Mouse (Mus musculus) myocyte (in vitro differentiated cells): ENCODE measurements at regions not wholly inside any gene's neighbourhood (a gene's known extent, or its start where the extent isn't known, plus 50 kb on each side); places are given as distances from the start of the nearest gene placed in this dataset.
A peak's percentile ranks its signal among the peaks of the same experiment; 100 is the strongest.

ENCODE experiments used
- H3K27me3 ChIP-seq: one replicate; pipeline ENCODE4 v1.6.1; 2011; ENCODE audit not compliant: control insufficient read depth, insufficient read depth, insufficient read length
- H3K36me3 ChIP-seq: one replicate; pipeline ENCODE4 v1.6.1; 2011; ENCODE audit not compliant: control insufficient read depth, insufficient read depth
- H3K4me2 ChIP-seq: one replicate; pipeline ENCODE4 v1.6.1; 2011; ENCODE audit warnings: low read depth, control low read depth
- H3K4me3 ChIP-seq: one replicate; pipeline ENCODE4 v1.5.1; 2011; ENCODE audit warnings: mild to moderate bottlenecking, control low read depth, moderate library complexity
- H3K79me2 ChIP-seq: one replicate; pipeline ENCODE4 v1.6.1; 2011; ENCODE audit not compliant: control insufficient read depth, insufficient read depth
- H3ac ChIP-seq: one replicate; pipeline ENCODE4 v1.6.1; 2011; ENCODE audit not compliant: control insufficient read depth, insufficient read length
- CEBPB ChIP-seq: IDR thresholded peaks from 2 replicates; pipeline ENCODE4 v1.6.1; 2011; ENCODE audit warnings: mild to moderate bottlenecking, moderate library complexity; ENCODE audit not compliant: poor library complexity, insufficient read depth, severe bottlenecking
- E2F4 ChIP-seq: IDR thresholded peaks from one replicate; pipeline ENCODE4 v1.6.1; 2011; ENCODE audit warnings: mild to moderate bottlenecking, control low read depth, moderate library complexity; ENCODE audit not compliant: insufficient read depth
- MAX ChIP-seq: IDR thresholded peaks from one replicate; pipeline ENCODE4 v1.6.1; 2011; ENCODE audit warnings: low read depth, mild to moderate bottlenecking, control low read depth
- MYOD1 ChIP-seq, 3 experiments: IDR thresholded peaks; one replicate each; pipeline ENCODE4 v1.6.1; 2011; ENCODE audit warnings: control low read depth in 2 of 3, low read depth in 2 of 3, mild to moderate bottlenecking in 2 of 3, moderate library complexity in 1 of 3; ENCODE audit not compliant: insufficient read length in 2 of 3, control insufficient read depth in 1 of 3
- MYOG ChIP-seq, 3 experiments: IDR thresholded peaks; one replicate each; pipeline ENCODE4 v1.6.1; 2011; ENCODE audit warnings: control low read depth in 2 of 3, low read depth in 2 of 3, mild to moderate bottlenecking in 2 of 3; ENCODE audit not compliant: insufficient read length in 2 of 3, control insufficient read depth in 1 of 3, insufficient read depth in 1 of 3
- POLR2A ChIP-seq: IDR thresholded peaks from one replicate; pipeline ENCODE4 v1.6.1; 2011; ENCODE audit warnings: low read depth, mild to moderate bottlenecking, control low read depth, moderate library complexity; ENCODE audit not compliant: insufficient read length
- POLR2AphosphoS2 ChIP-seq: IDR thresholded peaks from one replicate; pipeline ENCODE4 v1.6.1; 2011; ENCODE audit warnings: low read depth, control low read depth; ENCODE audit not compliant: insufficient read length
- REST ChIP-seq: IDR thresholded peaks from one replicate; pipeline ENCODE4 v1.6.1; 2011; ENCODE audit warnings: mild to moderate bottlenecking, control low read depth, moderate library complexity; ENCODE audit not compliant: insufficient read depth, insufficient read length
- SRF ChIP-seq: IDR thresholded peaks from one replicate; pipeline ENCODE4 v1.6.1; 2011; ENCODE audit warnings: low read depth; ENCODE audit not compliant: control insufficient read depth, insufficient read length
- TCF12 ChIP-seq: IDR thresholded peaks from one replicate; pipeline ENCODE4 v1.6.1; 2011; ENCODE audit warnings: mild to moderate bottlenecking, control low read depth; ENCODE audit not compliant: poor library complexity, insufficient read depth, severe bottlenecking
- TCF3 ChIP-seq: IDR thresholded peaks from one replicate; pipeline ENCODE4 v1.6.1; 2011; ENCODE audit warnings: low read depth, control low read depth; ENCODE audit not compliant: insufficient read length
- USF1 ChIP-seq: IDR thresholded peaks from one replicate; pipeline ENCODE4 v1.6.1; 2011; ENCODE audit warnings: low read depth, mild to moderate bottlenecking, control low read depth, moderate library complexity

GRCm38 (mm10) chr5:97641646-97642045 lies 184.8 kb upstream of the Gk2 start:
- Histone ChIP-seq H3K27me3 (no peaks in the 10 kb centered on the region), H3K4me2 (no peak overlapping the region), H3K36me3 (no peaks in the 10 kb centered on the region), H3K79me2 (no peaks in the 10 kb centered on the region), H3K4me3 (no peak overlapping the region), H3ac (no peak overlapping the region)
- no peak for TF ChIP-seq E2F4
- TF ChIP-seq SRF = no peak
- no peak for TF ChIP-seq MAX
- TF ChIP-seq REST = no peak
- no peak for TF ChIP-seq TCF12
- TF ChIP-seq MYOD1 (IDR thresholded peaks at IDR 0.05; ENCODE audit: control insufficient read depth in 1 of 3, insufficient read length in 2 of 3, low read depth in 2 of 3) = no peak
- no peak for TF ChIP-seq USF1
- no peak for TF ChIP-seq POLR2A
- no peak for TF ChIP-seq POLR2AphosphoS2
- TF ChIP-seq MYOG (IDR thresholded peaks at IDR 0.05; ENCODE audit: control insufficient read depth in 1 of 3, insufficient read depth in 1 of 3, insufficient read length in 2 of 3, low read depth in 2 of 3) = no peak

GRCm38 (mm10) chr5:97636357-97636756 lies 179.5 kb upstream of the Gk2 start:
- TF ChIP-seq E2F4 (no peak), MYOD1 (IDR thresholded peaks at IDR 0.05; ENCODE audit: control insufficient read depth in 1 of 3, insufficient read length in 2 of 3, low read depth in 2 of 3) (peak in 2 of 3 experiments; percentile 53 to 59), MYOG (IDR thresholded peaks at IDR 0.05; ENCODE audit: control insufficient read depth in 1 of 3, insufficient read depth in 1 of 3, insufficient read length in 2 of 3, low read depth in 2 of 3) (peak in 2 of 3 experiments; percentile 54 to 86), CEBPB (no peak), POLR2AphosphoS2 (no peak), TCF3 (peak; percentile 23)
- no peaks in the 10 kb centered on the region for H3K79me2 ChIP-seq
- no peak overlapping the region for H3ac ChIP-seq
- H3K4me2 ChIP-seq = no peak overlapping the region
- no peaks in the 10 kb centered on the region for H3K36me3 ChIP-seq
- no peak overlapping the region for H3K4me3 ChIP-seq
- no peaks in the 10 kb centered on the region for H3K27me3 ChIP-seq

- no peaks in the 10 kb centered on the region for H3K36me3 ChIP-seq
- no peak overlapping the region for H3K4me3 ChIP-seq
- no peaks in the 10 kb centered on the region for H3K79me2 ChIP-seq
- TF ChIP-seq POLR2AphosphoS2 = no peak
- TF ChIP-seq TCF3 = no peak
- no peak for TF ChIP-seq MYOD1 (IDR thresholded peaks at IDR 0.05; ENCODE audit: control insufficient read depth in 1 of 3, insufficient read length in 2 of 3, low read depth in 2 of 3)
- no peak for TF ChIP-seq TCF12
- H3K4me2 ChIP-seq = no peak overlapping the region
- H3ac ChIP-seq = no peak overlapping the region
- no peaks in the 10 kb centered on the region for H3K27me3 ChIP-seq
Measured at GRCm38 (mm10) chr5:97633766-97634165, 176.9 kb upstream of the Gk2 start.

- H3K36me3 ChIP-seq = no peaks in the 10 kb centered on the region
- TF ChIP-seq POLR2A (no peak), MYOD1 (IDR thresholded peaks at IDR 0.05; ENCODE audit: control insufficient read depth in 1 of 3, insufficient read length in 2 of 3, low read depth in 2 of 3) (peak in 2 of 3 experiments; percentile 21 to 27), MYOG (IDR thresholded peaks at IDR 0.05; ENCODE audit: control insufficient read depth in 1 of 3, insufficient read depth in 1 of 3, insufficient read length in 2 of 3, low read depth in 2 of 3) (peak in 1 of 3 experiments; percentile 23)
Measured at GRCm38 (mm10) chr5:97632791-97633190, 176.0 kb upstream of the Gk2 start.

GRCm38 (mm10) chr5:97625200-97625599 lies 168.4 kb upstream of the Gk2 start:
- no peaks in the 10 kb centered on the region for H3K36me3 ChIP-seq
- H3K79me2 ChIP-seq = no peaks in the 10 kb centered on the region
- TF ChIP-seq USF1 (no peak), SRF (no peak), TCF12 (no peak), REST (no peak), MYOD1 (IDR thresholded peaks at IDR 0.05; ENCODE audit: control insufficient read depth in 1 of 3, insufficient read length in 2 of 3, low read depth in 2 of 3) (no peak), E2F4 (no peak), TCF3 (no peak), CEBPB (no peak), POLR2AphosphoS2 (no peak), MAX (no peak), MYOG (IDR thresholded peaks at IDR 0.05; ENCODE audit: control insufficient read depth in 1 of 3, insufficient read depth in 1 of 3, insufficient read length in 2 of 3, low read depth in 2 of 3) (no peak), POLR2A (no peak)
- no peak overlapping the region for H3K4me2 ChIP-seq
- no peak overlapping the region for H3ac ChIP-seq
- H3K4me3 ChIP-seq = no peak overlapping the region
- no peaks in the 10 kb centered on the region for H3K27me3 ChIP-seq

More at GRCm38 (mm10) chr5:97632791-97633190, 176.0 kb upstream of the Gk2 start:
- no peak overlapping the region for H3ac ChIP-seq
- no peaks in the 10 kb centered on the region for H3K79me2 ChIP-seq
- peak overlapping the region; percentile 0 for H3K4me2 ChIP-seq
- H3K27me3 ChIP-seq = no peaks in the 10 kb centered on the region
- no peak overlapping the region for H3K4me3 ChIP-seq

GRCm38 (mm10) chr5:97619890-97620289 lies 163.1 kb upstream of the Gk2 start:
- Histone ChIP-seq H3K27me3 (no peaks in the 10 kb centered on the region), H3K4me2 (no peak overlapping the region)
- TF ChIP-seq MAX = no peak
- no peak for TF ChIP-seq POLR2AphosphoS2
- TF ChIP-seq TCF12 = no peak
- TF ChIP-seq USF1 = no peak
- no peak for TF ChIP-seq TCF3
- no peak for TF ChIP-seq REST
- TF ChIP-seq POLR2A = no peak
- TF ChIP-seq SRF = no peak
- no peak for TF ChIP-seq CEBPB
- no peak for TF ChIP-seq MYOD1 (IDR thresholded peaks at IDR 0.05; ENCODE audit: control insufficient read depth in 1 of 3, insufficient read length in 2 of 3, low read depth in 2 of 3)
- no peak for TF ChIP-seq MYOG (IDR thresholded peaks at IDR 0.05; ENCODE audit: control insufficient read depth in 1 of 3, insufficient read depth in 1 of 3, insufficient read length in 2 of 3, low read depth in 2 of 3)
- TF ChIP-seq E2F4 = no peak

More at GRCm38 (mm10) chr5:97619890-97620289, 163.1 kb upstream of the Gk2 start:
- H3K36me3 ChIP-seq = no peaks in the 10 kb centered on the region
- H3ac ChIP-seq = no peak overlapping the region
- H3K4me3 ChIP-seq = no peak overlapping the region
- no peaks in the 10 kb centered on the region for H3K79me2 ChIP-seq
